Mouse (Mus musculus): Measurements from ENCODE around the gene Smad9.
A peak's percentile ranks its signal among the peaks of the same experiment; 100 is the strongest.
"Not testable (repeated sequence)": the region's sequence is repeated elsewhere in the genome, so short reads cannot be mapped to it uniquely, and the experiment has no call there.

- peak; percentile 48; the same call in 1 of the 2 replicates for TF ChIP-seq CTCF (IDR thresholded peaks at IDR 0.05; ENCODE audit: control insufficient read depth, insufficient read depth, low read length)
- TF ChIP-seq POLR2A (IDR thresholded peaks at IDR 0.05; ENCODE audit: borderline replicate concordance, control insufficient read depth, low read depth, low read length), result not testable (repeated sequence)
Measured at GRCm38 (mm10) chr3:54765521-54765920, 10.1 kb downstream of the Smad9 start.
